Mouse (Mus musculus) embryonic facial prominence, embryonic 10.5 days (tissue): ENCODE data around the gene Tcea3. TPM values are rescaled to one million over a fixed set of nuclear protein-coding genes. Genes with fewer than 3 reads are reported as not detected.

ENCODE experiments used
- DNase-seq: peaks from one replicate; pipeline ENCODE4 v3.0.0-alpha.2; 2017; ENCODE audit warnings: low spot score
- H3K27ac ChIP-seq: fragments of 300-500 bp; sonication (generic); replicated peaks from 2 replicates; pipeline ENCODE4 v1.5.1; 2016; ENCODE audit warnings: mild to moderate bottlenecking
- H3K27me3 ChIP-seq: fragments of 300-500 bp; sonication (generic); replicated peaks from 2 replicates; pipeline ENCODE4 v1.6.1; 2016; ENCODE audit warnings: low read depth, mild to moderate bottlenecking; ENCODE audit not compliant: poor library complexity, severe bottlenecking
- H3K36me3 ChIP-seq: fragments of 300-500 bp; sonication (generic); replicated peaks from 2 replicates; pipeline ENCODE4 v1.6.1; 2016; ENCODE audit warnings: mild to moderate bottlenecking, moderate library complexity
- H3K4me1 ChIP-seq: fragments of 300-500 bp; sonication (generic); 2 replicates; pipeline ENCODE4 v1.6.1; 2016
- H3K4me3 ChIP-seq: fragments of 300-500 bp; sonication (generic); 2 replicates; pipeline ENCODE4 v1.5.1; 2016; ENCODE audit warnings: mild to moderate bottlenecking, moderate library complexity
- H3K9me3 ChIP-seq: fragments of 300-500 bp; sonication (generic); 2 replicates; pipeline ENCODE4 v1.6.1; 2016; ENCODE audit warnings: mild to moderate bottlenecking
- WGBS: fragments of 180-500 bp; shearing (Covaris S2); methylation state at CpG from one replicate; pipeline ENCODE4 v1.1.7; 2016; 5-methylcytosine and 5-hydroxymethylcytosine counted together
- polyA plus RNA-seq: library from polyadenylated mRNA; unstranded; fragments of >200 nt; fragmentation: Nextera tagmentation; extraction: Ambion mirVana; gene quantifications from 2 replicates; pipeline ENCODE4 v1.2.1, GENCODE M21; 2016

Tcea3 gene
- polyA plus RNA-seq, 1 experiment from 2014 or later: 0.97 TPM

DNA sequence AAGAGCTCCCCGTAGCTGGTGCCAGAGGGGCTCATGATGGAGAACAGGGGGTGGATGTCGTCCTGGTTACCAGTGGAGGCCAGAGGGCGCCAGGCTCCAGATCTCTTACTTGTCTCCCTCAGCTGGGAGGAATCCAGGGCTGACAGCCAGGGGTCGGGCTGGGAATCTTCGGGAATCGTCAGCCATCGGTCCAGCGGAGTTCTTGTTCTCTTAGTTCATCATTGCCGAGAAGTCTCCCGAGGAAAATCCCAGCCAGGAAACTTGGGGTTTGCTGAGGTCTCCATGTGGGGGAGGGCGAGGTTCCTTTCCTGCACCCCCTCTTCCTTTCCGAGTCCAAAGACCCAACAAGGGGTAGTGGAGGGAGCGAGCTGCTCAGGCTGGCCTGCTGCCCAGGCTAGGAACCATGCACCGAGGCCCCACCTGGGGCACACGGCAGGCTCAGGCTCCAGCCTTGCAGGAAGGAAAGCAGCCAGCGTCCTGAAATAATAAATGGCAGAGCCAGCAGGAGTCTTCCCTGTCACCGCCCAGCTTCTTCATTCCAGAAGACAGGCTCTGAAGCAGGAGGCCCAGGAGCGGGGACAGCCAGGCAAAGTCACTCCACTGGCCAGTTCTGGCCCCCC, 28.8 kb upstream of the Tcea3 start:
- 0 out of 2 replicates have a peak, but pooled peaks cover 4% of the 10 kb centered on the region for H3K36me3 ChIP-seq
- H3K9me3 ChIP-seq: no peaks in the 10 kb centered on the region
- peak; percentile 47 for DNase-seq
- H3K27ac ChIP-seq: peak overlapping the region; percentile 48
- H3K4me3 ChIP-seq: 0 out of 2 replicates have a peak overlapping the region, but pooled peaks have one; percentile 25
- H3K27me3 ChIP-seq: peaks cover 37% of the 10 kb centered on the region
- peaks cover 53% of the 10 kb centered on the region for H3K4me1 ChIP-seq
- 11% methylated on average over 18 of the region's 18 CpGs for WGBS

DNA sequence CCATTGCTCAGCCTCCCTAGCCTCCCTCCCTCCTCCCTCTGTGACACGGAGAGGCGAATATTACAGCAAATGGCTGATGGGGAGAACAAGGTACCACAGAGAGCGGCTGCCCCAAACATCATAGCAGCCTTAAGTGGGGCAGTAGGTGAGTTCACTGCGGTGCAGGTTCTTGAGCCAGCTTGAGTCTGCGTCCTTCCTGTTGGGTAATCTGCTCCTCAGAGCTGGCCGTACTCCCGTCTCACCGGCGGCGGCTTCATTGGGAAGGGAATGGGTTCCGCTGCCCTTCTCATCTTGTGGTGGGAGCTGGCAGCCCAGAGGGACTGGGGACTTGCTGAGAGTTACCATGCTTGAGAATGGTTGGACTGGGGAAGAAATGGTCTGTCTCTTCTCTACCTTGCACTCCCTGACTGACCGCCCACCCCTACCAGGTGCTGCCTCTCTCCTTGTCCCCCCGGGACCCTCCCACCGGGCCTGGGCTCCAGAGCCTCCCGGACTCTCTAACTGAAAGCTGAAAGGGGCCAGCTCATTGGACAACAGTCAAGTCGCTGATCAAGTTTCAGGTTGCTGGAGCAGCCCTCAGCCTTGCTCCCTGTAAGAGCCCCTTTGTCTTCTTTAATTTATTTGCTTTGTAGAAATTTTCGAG, 27.3 kb upstream of the Tcea3 start:
- H3K9me3 ChIP-seq: no peaks in the 10 kb centered on the region
- WGBS: 5% methylated on average over 17 of the region's 17 CpGs
- peak overlapping the region; percentile 69 for H3K27ac ChIP-seq

DNA sequence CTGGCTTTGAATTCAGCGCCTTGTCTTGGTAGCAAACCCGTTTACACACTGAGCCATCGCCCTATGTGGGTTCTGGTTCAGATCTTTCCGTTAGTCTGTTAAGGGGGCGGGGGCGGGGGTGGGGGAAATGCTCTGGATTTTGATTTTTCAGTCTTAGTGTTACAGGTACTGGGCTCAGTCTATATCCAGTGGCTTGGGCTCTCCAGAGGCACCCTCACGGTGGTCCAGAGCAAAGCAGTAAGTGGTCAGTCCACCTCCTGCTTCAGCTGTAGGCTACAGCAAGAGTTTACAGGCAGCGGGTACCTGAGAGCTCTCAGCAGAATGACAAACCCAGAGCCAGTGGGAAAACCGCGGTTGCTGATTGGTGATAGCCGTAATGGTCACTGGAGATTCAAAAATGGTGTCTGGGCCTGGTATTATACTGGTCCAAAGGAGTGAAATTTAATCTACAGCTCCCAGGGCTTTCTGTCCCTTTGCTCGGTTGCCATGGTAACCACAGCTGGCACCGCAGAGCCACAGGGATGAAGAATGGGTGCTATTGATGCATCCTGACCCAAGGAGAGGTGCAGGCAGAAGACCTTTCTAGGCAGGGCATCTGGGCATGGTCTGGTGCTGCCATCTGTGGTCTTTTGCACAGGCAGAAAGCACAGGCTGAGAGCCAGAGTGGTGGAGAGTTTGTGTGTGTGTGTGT, 23.8 kb upstream of the Tcea3 start:
- Histone ChIP-seq H3K36me3 (no peaks in the 10 kb centered on the region), H3K9me3 (no peaks in the 10 kb centered on the region), H3K27me3 (peaks cover 26% of the 10 kb centered on the region), H3K4me3 (no peak overlapping the region), H3K4me1 (peaks cover 46% of the 10 kb centered on the region), H3K27ac (peak overlapping the region; percentile 5; the same call in 1 of the 2 replicates)
- DNase-seq: peak; percentile 45
- WGBS: 64% methylated on average over 13 of the region's 13 CpGs

More for the DNA sequence above, 27.3 kb upstream of the Tcea3 start:
- H3K36me3 ChIP-seq: no peaks in the 10 kb centered on the region
- H3K4me1 ChIP-seq: peaks cover 59% of the 10 kb centered on the region
- peaks cover 37% of the 10 kb centered on the region for H3K27me3 ChIP-seq
- peak; percentile 68 for DNase-seq
- peak overlapping the region; percentile 47 for H3K4me3 ChIP-seq

DNA sequence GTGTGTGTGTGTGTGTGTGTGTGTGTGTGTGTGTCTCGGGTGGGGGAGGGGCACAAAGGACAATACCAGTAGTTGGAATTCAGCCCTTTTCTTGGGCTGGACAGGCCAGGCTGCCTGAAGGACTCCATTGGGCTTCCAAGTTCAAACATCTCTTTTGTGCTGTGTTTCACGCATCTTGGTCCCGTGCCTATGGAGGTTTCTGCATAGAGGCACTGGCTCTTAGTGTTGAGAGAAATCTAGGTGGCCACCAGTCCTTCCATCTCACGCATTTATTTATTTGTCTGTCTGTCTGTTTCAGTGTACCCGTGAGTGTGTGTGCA, 23.3 kb upstream of the Tcea3 start:
- no peak for DNase-seq
- H3K27me3 ChIP-seq: peaks cover 21% of the 10 kb centered on the region
- H3K27ac ChIP-seq: peak overlapping the region; percentile 5; the same call in 1 of the 2 replicates
- no peak overlapping the region for H3K4me3 ChIP-seq
- H3K9me3 ChIP-seq: no peaks in the 10 kb centered on the region
- peaks cover 44% of the 10 kb centered on the region for H3K4me1 ChIP-seq
- no peaks in the 10 kb centered on the region for H3K36me3 ChIP-seq
- WGBS: 59% methylated on average over 5 of the region's 5 CpGs

DNA sequence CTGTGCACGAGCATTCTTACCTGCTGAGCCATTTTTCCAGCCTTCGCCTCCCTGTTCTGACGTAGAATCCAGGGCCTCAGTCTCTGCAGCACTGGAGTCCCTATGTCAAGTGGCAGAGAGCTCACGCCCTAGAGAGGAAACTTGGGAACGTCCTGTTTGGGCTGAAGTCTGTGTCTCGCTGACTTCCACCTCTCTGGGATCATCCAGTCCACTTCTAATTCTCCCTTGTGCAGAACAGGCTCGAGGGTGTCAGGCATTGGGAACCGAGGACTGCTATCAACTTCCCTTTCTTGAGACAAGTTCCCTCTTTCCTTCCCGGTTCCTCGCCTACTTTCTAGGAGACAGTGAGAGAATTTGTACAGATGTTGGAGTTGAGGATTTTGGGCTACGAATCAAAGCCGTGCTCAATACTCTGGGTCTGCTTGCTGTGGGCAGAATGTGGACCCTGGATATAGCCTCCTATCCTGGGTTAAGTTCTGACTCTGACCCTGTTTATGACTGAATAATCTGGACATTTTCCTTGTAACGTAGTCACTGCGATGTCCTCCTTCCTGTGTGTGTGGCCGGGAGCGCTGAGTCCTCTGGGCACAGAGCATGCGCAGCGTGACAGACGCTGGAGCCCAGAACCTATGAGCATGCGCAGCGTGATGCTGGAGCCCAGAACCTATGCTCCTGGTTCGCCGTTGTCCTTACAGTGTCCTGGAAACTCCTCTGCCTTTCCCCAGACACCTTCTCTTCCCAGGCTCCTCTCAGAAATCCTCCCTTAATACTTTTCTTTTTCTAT, 22.7 kb upstream of the Tcea3 start:
- H3K36me3 ChIP-seq: no peaks in the 10 kb centered on the region
- H3K4me3 ChIP-seq: no peak overlapping the region
- DNase-seq: no peak
- peaks cover 38% of the 10 kb centered on the region for H3K4me1 ChIP-seq
- peaks cover 15% of the 10 kb centered on the region for H3K27me3 ChIP-seq
- no peaks in the 10 kb centered on the region for H3K9me3 ChIP-seq
- 0 out of 2 replicates have a peak overlapping the region, but pooled peaks have one; percentile 5 for H3K27ac ChIP-seq
- WGBS: 81% methylated on average over 23 of the region's 23 CpGs

DNA sequence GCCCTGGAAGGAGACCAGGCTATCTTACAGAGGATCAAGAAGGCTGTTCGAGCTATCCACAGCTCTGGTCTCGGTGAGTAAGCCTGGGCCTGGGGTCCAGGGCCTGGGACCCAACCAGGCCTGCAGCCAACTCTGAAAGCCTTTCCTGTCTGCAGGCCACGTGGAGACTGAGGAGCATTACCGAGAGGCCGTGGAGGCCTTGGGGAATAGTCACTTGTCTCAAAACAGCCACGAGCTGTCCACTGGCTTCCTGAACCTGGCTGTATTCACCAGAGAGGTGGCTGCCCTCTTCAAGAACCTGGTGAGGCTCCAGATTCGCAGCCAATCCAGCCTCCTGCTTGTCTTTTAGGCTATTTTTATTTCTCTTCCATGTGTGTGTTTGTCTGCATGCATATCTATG, 20.1 kb upstream of the Tcea3 start:
- no peaks in the 10 kb centered on the region for H3K9me3 ChIP-seq
- H3K36me3 ChIP-seq: no peaks in the 10 kb centered on the region
- no peak overlapping the region for H3K4me3 ChIP-seq
- H3K4me1 ChIP-seq: peaks cover 25% of the 10 kb centered on the region
- 80% methylated on average over 7 of the region's 7 CpGs for WGBS
- DNase-seq: no peak
- no peak overlapping the region for H3K27ac ChIP-seq
- no peaks in the 10 kb centered on the region for H3K27me3 ChIP-seq

DNA sequence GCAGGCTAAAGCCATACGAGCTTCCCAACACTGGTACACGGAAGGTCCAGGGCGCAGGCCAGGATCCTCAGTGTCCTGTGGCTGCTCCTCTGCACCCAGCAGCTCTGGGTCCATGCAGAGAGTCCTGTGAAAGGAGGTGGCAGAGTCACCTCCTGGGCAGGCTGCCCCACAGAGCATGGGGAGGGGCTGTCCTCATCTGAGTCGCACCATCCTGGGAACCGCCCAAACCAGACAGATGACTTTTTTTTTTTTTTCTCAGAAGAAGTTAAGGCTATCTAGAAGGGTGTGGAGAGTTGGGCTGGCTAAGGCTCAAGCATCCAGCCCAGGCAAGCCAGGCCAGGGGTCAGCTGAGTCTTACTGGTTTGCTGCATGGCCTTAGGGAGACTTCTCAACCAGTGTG, 18.9 kb upstream of the Tcea3 start:
- 73% methylated on average over 5 of the region's 5 CpGs for WGBS
- DNase-seq: no peak
- peaks cover 26% of the 10 kb centered on the region for H3K4me1 ChIP-seq
- H3K27ac ChIP-seq: no peak overlapping the region
- no peaks in the 10 kb centered on the region for H3K36me3 ChIP-seq
- no peaks in the 10 kb centered on the region for H3K9me3 ChIP-seq
- H3K27me3 ChIP-seq: peaks cover 8% of the 10 kb centered on the region; the same call in 1 of the 2 replicates
- H3K4me3 ChIP-seq: no peak overlapping the region

DNA sequence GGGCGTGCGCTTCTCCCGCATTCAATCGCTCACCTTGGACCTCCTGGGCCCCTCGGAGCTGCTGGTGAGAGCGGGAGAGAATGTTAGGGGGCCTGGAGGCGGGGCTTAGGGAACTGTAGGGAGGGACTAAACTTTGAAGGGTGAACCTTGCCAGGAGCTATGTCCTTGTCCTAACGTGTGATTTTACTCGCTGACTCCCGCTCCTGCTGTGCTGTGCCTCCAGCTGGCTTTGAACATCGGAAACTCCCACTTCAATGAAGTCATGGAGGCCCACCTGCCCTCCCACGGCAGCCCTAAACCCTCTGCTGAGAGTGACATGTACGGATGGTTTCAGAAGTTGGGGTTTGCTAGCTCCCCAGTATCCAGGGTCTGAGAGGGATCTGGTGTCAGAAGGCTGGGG, 8.9 kb upstream of the Tcea3 start:
- peaks cover 33% of the 10 kb centered on the region for H3K4me1 ChIP-seq
- peak overlapping the region; percentile 36 for H3K4me3 ChIP-seq
- H3K9me3 ChIP-seq: peaks cover 2% of the 10 kb centered on the region; the same call in 1 of the 2 replicates
- DNase-seq: no peak
- 0 out of 2 replicates have a peak overlapping the region, but pooled peaks have one; percentile 10 for H3K27ac ChIP-seq
- peaks cover 86% of the 10 kb centered on the region for H3K27me3 ChIP-seq
- 0 out of 2 replicates have a peak, but pooled peaks cover 3% of the 10 kb centered on the region for H3K36me3 ChIP-seq
- 16% methylated on average over 13 of the region's 13 CpGs for WGBS

DNA sequence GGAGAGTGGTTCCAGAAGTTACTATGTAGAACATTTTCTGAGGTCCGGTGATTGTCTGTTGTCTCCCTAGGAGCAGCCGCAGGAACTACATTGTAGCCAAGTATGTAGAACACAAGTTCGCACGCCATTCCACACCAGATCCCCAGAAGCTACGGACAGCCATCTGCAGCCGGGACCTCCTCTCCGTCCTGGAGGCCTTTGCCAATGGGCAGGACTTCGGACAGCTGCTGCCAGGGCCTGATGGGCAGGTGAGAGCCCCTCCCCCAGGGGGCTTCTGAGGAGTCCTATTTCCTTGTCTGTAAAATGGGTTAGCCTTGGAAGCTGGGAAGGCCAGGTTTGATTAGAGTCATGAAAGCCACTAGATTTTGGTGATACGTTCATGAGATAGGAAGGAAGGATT, 8.4 kb upstream of the Tcea3 start:
- H3K4me1 ChIP-seq: peaks cover 33% of the 10 kb centered on the region
- WGBS: 68% methylated on average over 9 of the region's 9 CpGs
- no peak for DNase-seq
- H3K36me3 ChIP-seq: 0 out of 2 replicates have a peak, but pooled peaks cover 3% of the 10 kb centered on the region
- no peak overlapping the region for H3K27ac ChIP-seq
- H3K27me3 ChIP-seq: peaks cover 86% of the 10 kb centered on the region
- H3K4me3 ChIP-seq: no peak overlapping the region
- H3K9me3 ChIP-seq: peaks cover 2% of the 10 kb centered on the region; the same call in 1 of the 2 replicates

DNA sequence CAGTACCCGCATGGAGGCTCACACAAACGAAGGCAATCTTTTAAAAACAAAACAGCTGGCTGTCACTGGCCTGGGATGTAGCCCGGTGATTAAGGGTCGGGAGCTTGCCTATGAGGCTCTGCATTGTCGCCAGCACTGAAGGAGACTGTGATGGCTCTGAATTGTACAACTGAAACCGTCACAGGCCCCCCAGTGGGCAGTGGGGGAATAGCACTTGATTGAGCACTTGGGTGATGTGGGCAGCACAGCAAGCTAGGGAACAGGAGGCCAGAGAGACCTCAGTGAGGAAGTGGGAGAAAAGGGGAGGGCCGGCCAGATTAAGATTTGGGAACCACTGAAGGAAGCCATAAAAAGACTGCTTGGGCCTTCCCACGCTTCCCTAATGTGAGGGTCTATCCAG, 7.9 kb upstream of the Tcea3 start:
- 0 out of 2 replicates have a peak, but pooled peaks cover 3% of the 10 kb centered on the region for H3K36me3 ChIP-seq
- WGBS: 21% methylated on average over 8 of the region's 8 CpGs
- no peak overlapping the region for H3K27ac ChIP-seq
- H3K27me3 ChIP-seq: peaks cover 87% of the 10 kb centered on the region
- H3K4me3 ChIP-seq: no peak overlapping the region
- peaks cover 33% of the 10 kb centered on the region for H3K4me1 ChIP-seq
- peak; percentile 82 for DNase-seq
- peaks cover 2% of the 10 kb centered on the region; the same call in 1 of the 2 replicates for H3K9me3 ChIP-seq

DNA sequence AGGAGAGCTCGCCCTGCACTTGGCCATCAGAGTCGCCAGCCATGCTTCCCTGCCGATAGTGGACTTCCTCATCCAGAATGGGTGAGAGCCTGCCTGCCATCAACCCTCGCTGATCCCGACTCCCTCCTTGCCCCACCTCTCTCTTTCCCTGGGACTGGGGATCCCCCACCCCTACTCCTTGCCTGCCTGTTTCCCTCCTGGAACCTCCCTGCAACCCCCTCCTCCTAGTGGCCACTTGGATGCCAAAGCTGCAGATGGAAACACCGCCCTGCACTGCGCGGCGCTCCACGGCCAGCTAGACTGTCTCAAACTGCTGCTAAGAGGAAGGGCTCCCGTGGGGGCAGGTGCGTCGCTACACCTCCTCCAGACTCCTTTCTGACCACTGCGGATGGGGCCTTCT, 7.4 kb upstream of the Tcea3 start:
- Histone ChIP-seq H3K27me3 (peaks cover 92% of the 10 kb centered on the region), H3K27ac (no peak overlapping the region), H3K4me1 (peaks cover 33% of the 10 kb centered on the region), H3K36me3 (0 out of 2 replicates have a peak, but pooled peaks cover 3% of the 10 kb centered on the region), H3K9me3 (peaks cover 2% of the 10 kb centered on the region; the same call in 1 of the 2 replicates), H3K4me3 (no peak overlapping the region)
- DNase-seq: no peak
- 58% methylated on average over 14 of the region's 14 CpGs for WGBS

DNA sequence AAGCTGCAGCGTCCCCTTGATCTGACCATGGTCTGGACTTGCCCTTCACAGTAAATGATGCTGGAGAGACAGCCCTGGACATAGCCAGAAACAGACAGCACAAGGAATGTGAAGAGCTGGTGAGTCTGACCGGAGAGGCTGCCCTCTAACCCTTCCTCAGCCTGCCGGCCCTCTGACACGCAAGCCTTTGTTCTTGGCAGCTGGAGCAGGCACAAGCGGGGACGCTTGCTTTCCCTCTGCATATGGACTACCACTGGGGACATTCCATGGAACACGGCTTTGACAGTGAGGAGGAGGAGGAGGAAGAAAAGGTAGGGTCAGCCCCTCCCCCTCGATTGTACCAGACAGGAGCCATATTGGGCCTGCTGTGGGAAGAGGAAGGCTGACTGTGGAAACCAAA, 6.6 kb upstream of the Tcea3 start:
- WGBS: 33% methylated on average over 8 of the region's 8 CpGs
- peak; percentile 41 for DNase-seq
- Histone ChIP-seq H3K4me1 (peaks cover 33% of the 10 kb centered on the region), H3K36me3 (0 out of 2 replicates have a peak, but pooled peaks cover 3% of the 10 kb centered on the region), H3K27me3 (peaks cover 100% of the 10 kb centered on the region), H3K4me3 (no peak overlapping the region), H3K27ac (no peak overlapping the region; the same call in 1 of the 2 replicates), H3K9me3 (peaks cover 2% of the 10 kb centered on the region; the same call in 1 of the 2 replicates)
